Mouse (Mus musculus): ENCODE results near the gene Rnf5.

- no peak for TF ChIP-seq CTCF (IDR thresholded peaks at IDR 0.05; ENCODE audit: extremely low read depth, insufficient read depth, low read length)
- no peak for TF ChIP-seq POLR2A (IDR thresholded peaks at IDR 0.05; ENCODE audit: extremely low read depth, insufficient read depth, low read length)
These were observed 7.6 kb upstream of the Rnf5 start for GRCm38 (mm10) chr17:34611050-34611449.
